Mouse (Mus musculus): ENCODE measurements around the gene Plpp7.

The Plpp7 gene

DNA sequence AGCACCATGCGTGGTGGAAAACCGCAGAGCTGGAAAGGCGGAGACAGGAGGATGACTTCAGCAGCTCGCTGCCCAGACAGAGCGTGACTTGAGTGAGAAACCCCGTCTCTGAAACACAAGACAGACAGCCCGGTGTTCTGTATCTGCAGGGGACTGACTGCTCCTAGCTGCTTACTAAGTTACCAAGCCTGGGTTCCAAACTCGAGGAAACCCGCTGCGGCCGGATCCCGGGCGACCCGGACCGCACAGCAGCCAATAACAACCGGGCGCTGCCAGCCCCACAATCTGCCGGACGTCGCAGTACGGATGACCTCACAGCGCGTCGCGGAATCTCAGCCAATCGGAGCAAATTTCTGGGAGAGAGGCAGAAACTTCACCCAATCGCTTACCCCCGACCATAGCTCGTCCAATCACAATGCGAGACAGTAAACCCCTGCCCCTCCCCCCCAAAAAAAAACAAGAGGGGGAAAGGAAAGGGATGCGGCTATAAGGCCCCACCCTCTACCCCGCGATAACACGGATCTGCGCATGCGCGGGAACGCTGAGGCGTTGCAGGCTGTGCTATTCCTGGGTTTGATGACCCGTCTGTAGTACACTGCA lies 42.4 kb downstream of the Plpp7 start:
- DNase-seq (ENCODE audit: low spot score in 2 of 2): peak; percentile 91 to 94

DNA sequence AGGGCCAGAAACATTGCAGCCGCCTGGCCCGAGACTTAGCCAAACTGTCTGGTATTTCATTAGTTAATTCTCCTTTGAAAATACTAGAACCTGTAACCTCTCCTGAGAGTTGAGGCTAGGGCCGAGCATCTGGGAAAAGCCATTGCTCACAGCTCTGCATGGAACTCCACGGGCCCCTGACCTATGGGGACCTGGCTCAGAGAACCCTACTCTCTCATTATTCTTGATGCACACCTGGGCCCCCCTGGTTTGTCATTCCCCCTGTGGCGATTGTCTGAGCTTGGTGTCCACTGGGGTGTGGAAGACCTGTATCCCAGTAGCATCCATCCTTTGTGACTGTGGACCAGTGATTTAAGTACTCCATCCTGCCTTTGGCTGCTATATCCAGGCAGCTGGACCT lies 44.0 kb downstream of the Plpp7 start:
- no peak for DNase-seq (ENCODE audit: low spot score in 2 of 2)

DNA sequence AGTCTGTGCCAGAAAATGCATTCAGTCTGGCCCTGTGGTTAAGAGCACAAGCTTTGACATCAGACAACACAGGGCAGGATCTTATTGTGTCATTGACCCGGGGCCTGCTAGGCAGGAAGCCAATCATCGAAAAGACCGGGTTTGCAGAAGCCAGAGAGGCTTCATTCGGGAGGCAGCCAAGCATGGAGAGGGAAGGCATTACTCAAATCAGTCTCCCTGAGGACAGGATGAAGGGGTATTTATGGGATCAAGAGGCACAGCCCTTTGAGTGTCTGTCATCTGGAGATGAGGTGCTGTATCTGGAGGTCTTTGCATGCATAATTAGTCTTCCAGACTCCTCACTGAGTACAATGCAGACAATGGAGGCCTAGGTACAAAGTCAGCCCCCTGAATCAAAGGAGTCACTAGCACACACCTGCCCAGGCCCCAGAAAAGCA lies 45.2 kb downstream of the Plpp7 start:
- DNase-seq (ENCODE audit: low spot score in 2 of 2): peak in 1 of 2 experiments; percentile 56

DNA sequence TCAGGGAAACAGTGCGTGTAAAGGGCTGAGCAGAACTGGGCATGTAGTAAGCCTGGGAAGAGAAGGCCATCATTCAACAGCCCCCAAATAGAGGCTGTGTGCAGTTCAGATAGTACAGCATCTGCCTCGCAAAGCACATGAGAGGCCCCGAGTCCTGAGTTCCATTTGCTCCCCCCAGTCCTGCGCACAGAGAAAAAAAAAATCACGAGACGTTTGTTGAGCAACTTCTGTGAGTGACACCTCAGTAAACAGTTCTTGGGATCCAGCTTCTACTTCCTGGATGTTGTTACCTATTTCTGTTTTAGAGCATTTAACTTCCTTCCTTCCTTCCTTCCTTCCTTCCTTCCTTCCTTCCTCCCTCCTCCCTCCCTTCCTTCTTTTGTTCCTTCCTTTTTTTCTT lies 46.3 kb downstream of the Plpp7 start:
- no peak for DNase-seq (ENCODE audit: low spot score in 2 of 2)

DNA sequence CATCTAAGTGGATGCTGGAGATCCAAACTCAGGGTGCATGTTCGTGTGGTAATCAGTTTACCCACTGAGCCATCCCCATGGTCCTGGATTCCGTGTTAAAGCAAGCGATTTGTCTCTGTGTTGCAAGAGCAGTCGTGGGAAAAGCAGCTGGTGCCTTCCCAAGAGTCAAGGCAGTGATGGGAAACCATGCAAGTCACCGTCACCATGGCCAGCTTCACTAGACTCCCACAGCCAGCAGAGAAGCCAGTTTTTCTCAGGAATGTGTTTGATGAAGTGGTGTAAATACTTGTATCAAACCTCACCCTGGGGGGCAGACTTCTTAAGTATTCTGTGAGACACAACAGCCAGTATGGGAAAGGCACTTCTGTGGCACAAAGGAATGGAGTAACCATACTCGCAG lies 47.0 kb downstream of the Plpp7 start:
- DNase-seq (ENCODE audit: low spot score in 2 of 2): no peak

DNA sequence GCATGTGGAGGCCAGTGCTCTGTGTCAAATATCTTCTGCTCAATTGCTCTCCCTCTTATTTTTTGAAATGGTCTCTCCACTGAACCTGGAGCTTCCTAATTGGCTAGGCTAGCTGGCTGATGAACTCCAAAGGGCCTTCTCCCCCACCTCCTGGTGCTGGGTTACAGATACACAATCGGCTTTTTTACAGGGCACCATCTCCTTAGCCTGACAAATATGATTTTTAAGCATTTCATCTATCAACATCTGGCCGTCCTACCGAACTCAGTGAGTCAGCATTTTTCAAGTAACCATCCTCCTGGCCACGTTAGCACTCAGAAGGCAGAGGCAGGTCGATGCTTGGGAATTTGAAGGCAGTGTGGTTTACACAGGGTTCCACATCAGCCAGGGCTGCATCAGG lies 49.3 kb downstream of the Plpp7 start:
- no peak for DNase-seq (ENCODE audit: low spot score in 2 of 2)

DNA sequence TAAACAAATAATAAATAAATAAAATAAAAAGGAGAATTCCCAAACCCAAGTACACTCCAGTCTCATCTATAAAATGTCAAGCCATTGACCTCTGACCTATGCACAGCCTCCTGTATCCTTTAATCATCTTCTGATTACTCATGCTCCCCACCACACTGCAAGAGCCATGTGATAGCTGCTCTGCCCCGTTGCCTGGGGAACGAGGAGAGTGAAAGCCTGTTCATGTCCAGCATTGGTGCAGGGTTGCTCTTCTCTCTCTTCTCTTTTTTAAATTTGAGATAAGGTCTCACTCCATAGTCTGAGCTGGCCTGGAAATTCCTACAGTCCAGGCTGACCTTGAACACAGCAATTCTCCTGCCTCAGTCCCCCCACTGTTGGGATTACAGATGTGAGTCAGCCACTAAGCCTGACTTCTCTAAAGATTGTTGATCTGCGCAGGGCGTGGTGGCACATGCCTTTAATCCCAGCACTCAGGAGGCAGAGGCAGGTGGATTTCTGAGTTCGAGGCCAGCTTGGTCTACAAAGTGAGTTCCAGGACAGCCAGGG lies 51.4 kb downstream of the Plpp7 start:
- DNase-seq (ENCODE audit: low spot score in 2 of 2): no peak

DNA sequence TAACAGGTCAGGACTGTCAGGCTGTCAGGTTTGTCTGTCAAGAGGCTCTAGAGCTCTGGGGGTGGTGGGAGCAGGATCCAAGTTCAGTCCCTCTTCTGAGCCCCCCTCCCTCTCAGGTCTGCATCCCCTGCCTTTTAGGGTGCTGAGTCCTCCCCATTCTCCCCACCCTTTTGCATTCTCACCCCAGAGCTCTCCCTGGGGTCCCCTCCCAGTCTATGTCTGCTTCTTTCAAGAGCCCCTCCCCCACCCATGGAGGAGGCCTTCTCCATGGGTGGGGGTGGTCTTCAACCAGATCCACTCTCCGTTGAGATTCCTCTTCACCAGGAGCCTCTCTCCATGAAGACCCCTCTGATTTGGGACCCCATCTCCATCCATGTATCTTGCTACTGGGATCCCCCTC lies 54.8 kb downstream of the Plpp7 start:
- DNase-seq (ENCODE audit: low spot score in 2 of 2): no peak

DNA sequence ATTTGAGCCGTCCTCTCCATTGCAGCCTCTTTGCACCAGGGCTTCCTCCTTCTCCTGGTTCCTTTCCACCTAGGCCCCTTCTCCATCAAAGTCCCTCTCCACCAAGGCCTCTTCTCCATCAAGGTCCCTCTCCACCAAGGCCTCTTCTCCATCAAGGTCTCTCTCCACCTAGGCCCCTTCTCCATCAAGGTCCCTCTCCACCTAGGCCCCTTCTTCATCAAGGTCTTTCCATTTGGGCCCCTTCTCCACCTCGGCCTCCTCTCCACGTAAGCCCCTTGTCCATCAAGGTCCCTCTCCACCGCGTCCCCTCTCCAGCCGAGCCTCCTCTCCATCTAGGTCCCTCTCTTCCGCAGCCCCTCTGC lies 55.2 kb downstream of the Plpp7 start:
- no peak for DNase-seq (ENCODE audit: low spot score in 2 of 2)

DNA sequence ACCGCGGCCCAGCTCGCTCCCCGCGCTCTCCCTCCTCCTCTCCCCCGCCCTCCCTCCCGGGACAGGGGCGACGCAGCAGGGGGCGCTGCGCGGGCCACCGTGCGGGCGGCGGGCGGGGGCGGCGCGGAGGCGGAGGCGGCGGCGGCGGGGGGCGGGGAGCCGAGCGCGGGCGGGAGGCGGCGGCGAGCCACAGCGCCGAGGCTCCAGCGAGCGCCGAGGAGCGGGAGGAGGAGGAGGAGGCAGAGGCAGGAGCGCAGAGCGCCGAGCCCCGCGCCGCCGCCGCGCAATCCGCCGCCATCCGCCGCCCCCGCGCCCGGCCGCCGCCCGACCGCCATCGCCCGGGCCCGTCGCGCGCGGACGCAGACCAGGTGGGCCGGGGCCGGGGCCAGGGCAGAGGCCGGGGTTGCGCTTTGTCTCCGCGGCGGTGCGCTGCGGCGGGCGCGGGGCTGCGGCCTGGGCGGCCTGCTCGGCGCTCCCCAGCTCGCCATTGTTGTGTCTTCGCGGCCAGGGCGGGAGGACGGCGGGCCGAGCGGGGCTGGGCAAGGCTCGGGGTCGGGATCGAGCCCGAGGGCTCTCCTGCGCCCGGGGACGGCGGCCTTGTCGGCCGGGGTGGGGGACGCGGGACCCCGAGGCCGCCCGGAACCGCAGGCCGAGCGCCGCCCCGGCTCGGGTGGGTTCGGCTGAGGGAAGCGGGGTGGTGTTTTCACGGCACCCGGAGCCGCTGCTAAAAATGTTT lies 55.8 kb downstream of the Plpp7 start, which contains the start of gene Prrc2b:
Gene Prrc2b, plus strand, starts transcription at position 159 of the 736 bp plus-strand sequence.
- peak in 1 of 2 experiments; percentile 62 for DNase-seq (ENCODE audit: low spot score in 2 of 2)

DNA sequence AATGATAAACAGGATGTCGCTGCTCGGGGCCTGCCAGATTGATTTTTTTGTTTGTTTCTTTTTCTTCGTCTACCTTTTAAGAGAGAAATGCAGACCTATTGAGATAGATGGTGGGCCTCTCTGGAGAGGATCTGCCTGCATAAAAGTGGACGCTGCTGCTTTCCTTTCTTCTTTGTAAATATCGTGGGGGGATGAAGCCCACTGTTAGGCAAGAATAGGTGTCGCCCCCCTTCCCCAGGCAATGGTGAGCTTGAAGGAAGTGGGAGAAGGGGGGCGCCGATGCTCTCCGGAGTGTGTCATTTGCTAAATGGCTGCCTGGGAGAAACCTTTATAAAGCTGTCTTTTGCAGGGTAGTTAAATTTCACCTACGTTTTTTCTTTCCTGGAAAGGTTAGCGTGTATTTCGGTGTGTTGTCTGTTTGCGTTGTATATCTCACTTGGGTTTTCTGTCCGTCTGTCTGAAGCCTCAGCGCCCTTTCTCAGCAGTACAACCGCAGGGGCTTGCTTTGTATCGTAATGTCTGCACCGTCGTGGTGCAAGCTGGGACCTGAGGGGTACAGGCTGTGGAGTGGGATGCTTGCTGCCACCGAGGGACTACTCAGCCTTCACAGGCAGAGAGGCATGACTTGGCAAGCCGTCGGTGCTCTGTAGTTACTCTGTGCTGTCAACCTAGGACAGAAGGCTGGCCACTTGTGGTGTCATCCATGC lies 56.5 kb downstream of the Plpp7 start:
- no peak for DNase-seq (ENCODE audit: low spot score in 2 of 2)

DNA sequence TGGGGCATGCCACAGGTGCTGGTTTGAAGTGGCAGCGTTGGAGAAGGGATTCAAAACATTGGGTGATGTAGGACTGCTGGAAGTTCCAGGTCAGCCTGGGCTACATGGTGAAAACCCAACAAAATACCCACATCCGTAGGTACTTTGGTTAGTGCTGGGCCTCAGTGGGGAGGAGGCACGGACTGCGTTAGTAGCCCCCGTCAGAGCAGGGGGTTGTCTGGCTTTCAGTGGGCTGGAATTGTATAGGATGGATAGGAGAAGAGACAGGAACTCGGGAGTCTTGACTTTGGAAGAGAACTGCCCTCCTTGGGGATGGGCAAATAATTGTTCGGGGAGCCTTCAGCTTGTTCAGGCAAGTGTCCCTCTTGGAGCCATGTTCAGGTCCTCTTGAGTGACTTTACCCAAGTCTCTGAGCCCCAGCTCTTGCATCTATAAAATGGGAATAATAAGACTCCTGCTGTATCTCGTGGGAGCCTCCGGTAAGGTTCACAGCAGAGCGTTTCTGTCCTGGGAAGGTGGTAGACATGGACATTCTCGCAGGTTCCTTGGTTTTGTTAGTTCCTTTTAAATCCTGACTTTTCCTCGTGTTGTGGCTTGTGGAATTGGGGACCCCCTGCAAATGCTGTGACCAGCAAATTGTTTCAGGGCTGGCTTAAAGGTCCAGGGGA lies 57.2 kb downstream of the Plpp7 start:
- no peak for DNase-seq (ENCODE audit: low spot score in 2 of 2)

DNA sequence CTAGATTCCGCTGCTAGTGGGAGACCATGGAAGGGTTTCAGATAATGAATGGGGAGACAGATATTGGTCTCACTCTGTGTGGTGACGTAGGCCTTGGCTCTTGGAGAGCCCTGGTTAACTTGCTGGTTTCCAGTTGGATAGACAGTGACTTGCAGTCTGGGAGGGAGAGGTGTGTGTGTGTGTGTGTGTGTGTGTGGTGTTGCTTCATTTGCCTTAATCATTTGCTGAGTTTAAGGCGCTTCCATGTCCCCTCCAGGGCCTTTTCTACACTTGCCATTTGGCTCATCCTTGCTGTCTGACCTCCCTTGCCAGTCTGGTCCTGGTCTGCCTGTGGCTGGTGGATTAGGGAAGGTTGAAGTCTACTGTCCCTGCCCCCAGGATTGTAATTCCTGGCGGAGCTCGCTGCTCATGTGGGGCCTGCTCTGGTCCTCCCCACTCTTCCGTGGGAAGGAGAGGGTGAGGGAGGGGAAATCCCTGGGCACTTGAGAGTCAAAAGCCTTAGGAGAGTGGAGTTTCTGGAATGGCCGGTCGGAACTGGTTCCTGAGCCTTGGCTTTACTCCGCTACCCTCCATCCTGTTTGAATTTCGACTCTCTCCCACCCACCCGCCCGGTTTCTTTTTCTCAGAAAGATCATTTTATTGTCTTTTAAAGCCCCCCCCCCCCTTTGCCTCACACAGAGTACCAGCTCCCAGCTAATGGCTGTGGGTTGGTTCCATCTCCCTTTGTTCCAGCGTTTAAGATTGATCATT lies 57.9 kb downstream of the Plpp7 start:
- no peak for DNase-seq (ENCODE audit: low spot score in 2 of 2)

DNA sequence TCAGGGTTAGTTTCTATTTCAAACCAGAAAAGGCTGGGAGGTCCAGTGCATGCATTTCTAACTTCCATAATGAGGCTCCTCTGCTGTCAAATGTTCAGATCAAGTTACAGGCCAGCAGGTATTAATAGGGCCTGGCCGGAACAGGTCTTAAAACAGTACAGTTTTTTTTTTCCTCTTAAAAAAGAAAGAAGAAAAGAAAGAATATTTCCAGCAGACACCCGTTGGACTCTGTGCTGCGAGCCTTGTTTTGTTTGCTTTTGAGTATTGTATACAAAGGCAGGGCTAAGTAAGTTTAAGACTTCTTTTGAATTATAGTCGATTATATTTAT lies 58.4 kb downstream of the Plpp7 start:
- DNase-seq (ENCODE audit: low spot score in 2 of 2): no peak

DNA sequence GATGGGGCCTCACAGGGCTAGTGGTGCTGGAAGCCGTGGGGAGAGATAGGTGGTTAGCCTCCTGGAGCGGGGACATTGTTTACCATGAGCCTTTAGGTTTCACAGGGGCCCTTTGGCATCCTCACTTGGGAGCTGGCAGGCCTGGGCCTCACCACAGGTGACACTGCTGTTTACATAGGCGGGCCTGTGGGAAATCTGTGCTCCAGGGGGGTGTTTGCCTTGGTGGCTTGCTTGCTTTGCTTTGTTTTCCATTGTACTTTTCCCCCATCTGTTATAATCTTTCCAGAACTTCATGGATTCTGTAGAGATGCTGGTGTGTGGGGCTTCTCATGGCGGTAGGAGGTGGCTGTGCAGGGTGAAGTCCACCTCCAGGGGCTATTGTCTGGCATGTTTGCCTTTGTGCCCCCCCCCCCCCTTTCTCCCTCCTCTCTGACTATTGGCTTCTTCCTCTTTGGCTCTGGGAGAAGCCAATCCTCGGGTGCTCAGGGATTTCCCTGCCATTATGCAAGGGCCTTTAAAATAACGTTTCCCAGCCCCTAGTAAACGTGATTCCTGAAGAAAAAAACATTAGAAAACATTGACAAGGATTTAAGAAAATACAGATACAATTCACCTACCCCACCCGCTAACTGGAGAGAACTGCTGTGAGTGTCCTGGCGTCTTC lies 59.1 kb downstream of the Plpp7 start:
- no peak for DNase-seq (ENCODE audit: low spot score in 2 of 2)

DNA sequence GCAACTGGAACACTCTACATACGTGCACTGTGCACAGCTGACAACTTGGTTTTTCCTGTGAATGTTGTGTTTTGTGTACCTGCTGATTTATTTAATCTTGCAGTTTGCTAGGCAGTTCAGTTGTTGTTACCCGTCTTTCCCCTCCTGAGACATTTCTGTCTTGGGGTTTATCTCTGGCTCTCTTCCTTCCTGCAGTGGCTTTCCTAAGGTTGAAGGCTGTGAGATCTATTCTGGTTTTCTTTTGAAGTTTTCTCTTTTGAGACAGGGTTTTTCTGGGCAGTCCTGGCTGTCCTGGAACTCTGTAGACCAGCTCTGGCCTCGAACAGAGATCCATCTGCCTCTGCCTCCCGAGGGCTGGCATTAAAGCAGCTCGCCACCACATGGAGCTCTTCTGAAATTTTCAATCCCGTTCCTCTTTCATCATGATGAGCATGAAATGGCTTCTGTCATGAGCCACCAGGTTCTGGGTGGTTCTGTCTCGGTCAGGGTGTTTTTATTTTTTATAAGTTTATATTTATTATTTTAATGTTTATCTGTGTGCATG lies 59.7 kb downstream of the Plpp7 start:
- no peak for DNase-seq (ENCODE audit: low spot score in 2 of 2)

DNA sequence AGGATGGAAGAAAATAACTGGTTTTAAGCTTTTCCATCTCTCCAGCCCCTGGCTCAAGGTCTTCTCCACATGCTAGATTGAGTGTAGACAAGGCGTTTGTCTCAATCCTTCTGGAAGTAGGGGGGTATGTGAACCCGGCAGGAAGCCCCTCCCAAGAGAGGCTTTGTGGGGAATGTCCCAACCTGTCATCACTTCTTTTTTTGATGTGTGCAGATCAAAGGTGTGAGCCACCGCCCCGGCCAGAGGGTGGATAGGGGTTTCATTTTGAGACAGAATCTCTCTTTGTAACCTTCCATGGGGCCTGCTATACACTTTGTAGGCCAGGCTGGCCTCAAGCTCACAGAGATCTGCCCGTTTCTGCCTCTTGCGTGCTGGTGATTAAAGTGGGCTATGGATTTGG lies 60.3 kb downstream of the Plpp7 start:
- DNase-seq (ENCODE audit: low spot score in 2 of 2): no peak

DNA sequence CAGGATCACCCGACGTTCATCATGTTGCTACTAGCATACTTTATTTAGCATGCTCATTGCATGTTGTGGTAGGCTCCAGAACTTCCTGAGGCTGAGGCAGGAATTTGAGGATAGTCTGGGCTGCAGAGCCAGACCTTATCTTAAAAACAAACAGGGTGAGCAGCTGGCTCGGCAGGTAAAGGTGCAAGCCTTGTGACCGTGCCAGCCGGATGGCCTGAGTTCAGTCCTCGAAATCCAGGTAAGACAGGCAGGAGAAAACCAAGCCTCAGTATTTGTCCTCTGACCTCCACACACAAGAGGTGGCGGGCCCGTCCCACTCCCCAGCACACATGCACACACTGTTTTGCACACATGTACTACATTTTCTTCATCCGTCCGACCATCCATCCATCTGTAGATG lies 61.3 kb downstream of the Plpp7 start:
- no peak for DNase-seq (ENCODE audit: low spot score in 2 of 2)

DNA sequence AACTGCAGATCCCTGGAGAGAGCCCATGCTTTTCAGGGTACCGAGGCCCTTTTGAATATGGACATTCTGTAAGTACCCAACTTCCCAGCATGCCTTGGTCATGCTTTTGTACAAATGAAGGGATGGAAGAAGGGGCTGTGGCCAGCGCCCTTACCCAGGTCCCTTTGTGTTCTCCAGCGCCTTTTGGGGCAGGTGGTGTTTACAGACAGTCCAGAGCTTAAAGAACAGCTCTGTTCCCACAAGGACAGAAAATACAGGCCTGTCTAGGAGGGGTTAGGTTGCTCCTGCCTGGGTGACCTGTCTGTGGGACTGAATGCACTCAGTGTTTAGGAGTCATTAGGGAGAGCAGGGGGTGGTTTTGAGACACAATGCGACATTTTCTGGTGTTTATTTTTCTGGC lies 62.0 kb downstream of the Plpp7 start:
- no peak for DNase-seq (ENCODE audit: low spot score in 2 of 2)

DNA sequence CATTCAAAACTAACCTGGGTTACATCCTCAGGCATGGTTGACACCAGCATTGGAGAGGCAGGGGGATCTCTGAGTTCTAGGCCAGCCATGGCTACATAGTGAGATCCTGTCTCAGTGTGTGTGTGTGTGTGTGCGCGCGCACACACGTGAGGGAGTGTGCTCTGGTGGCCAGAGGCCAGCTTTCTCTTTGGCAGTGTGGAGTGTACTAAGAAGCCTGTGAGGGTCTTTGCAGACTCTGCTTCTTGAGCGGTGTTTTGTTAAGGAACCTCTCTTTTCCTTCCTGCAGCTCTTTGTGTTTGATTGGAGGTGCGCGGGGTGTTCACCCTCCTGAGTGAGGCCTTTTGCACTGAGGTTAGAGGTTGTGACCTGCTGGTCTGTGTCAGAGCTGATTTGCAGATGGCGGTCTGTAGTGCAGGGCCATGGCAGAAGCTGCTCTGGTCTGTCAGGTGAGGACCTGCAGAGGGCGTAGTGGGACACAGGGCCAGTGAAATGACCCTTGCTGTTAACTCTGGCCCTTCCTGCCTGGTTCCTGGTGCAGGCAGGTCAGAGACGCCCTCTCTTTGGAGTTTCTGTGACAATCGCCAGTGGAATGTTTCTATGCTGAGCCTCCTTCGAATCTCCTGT lies 63.4 kb downstream of the Plpp7 start:
- no peak for DNase-seq (ENCODE audit: low spot score in 2 of 2)

Data from urinary bladder, postnatal 36 days (tissue).